Mouse (Mus musculus) spleen, postnatal 0 days (tissue): ENCODE measurements around the gene Uqcr10. TPM values are rescaled to one million over a fixed set of nuclear protein-coding genes. Genes with fewer than 3 reads are reported as not detected.

Source experiments
- polyA plus RNA-seq: library from polyadenylated mRNA; unstranded; fragments of >200 nt; fragmentation: Nextera tagmentation; extraction: Ambion mirVana; gene quantifications from 2 replicates; pipeline ENCODE4 v1.2.1, GENCODE M21; 2015

The Uqcr10 gene
- 724 and 780 TPM in 2 replicates for polyA plus RNA-seq

GRCm38 (mm10) chr11:4704072-4704964 is at the start of gene Uqcr10, which contains the start of gene Zmat5:
Uqcr10 (minus strand) TSS chr11:4704342.
Zmat5 (plus strand) TSS chr11:4704678.

GRCm38 (mm10) chr11:4746733-4747132 is 42.6 kb upstream of the Uqcr10 start, which contains the start of gene Cabp7:
Cabp7 (minus strand) TSS chr11:4746778.

Other genes with a start within 250 kb of the Uqcr10 start
- gene Mtmr3, start 109.5 kb downstream of the Uqcr10 start, polyA plus RNA-seq: 22.7 and 25.1 TPM in 2 replicates
- not detected in 2 replicates for gene Gm11032, start 84.3 kb downstream of the Uqcr10 start, polyA plus RNA-seq
- gene Ascc2, start 66.6 kb downstream of the Uqcr10 start, polyA plus RNA-seq: 14.8 and 15.3 TPM in 2 replicates
- 36.0 and 36.5 TPM in 2 replicates for gene Zmat5, start 336 bp upstream of the Uqcr10 start, polyA plus RNA-seq
- 0.06 TPM in 1 of 2 replicates, not detected in the other for gene Cabp7, start 42.4 kb upstream of the Uqcr10 start, polyA plus RNA-seq
- gene Nf2, start 145.2 kb upstream of the Uqcr10 start, polyA plus RNA-seq: 13.8 and 14.0 TPM in 2 replicates
- 7.3 and 8.8 TPM in 2 replicates for gene Nipsnap1, start 169.6 kb upstream of the Uqcr10 start, polyA plus RNA-seq
- gene Thoc5, start 191.0 kb upstream of the Uqcr10 start, polyA plus RNA-seq: 15.0 and 17.2 TPM in 2 replicates
- gene Nefh, start 243.7 kb upstream of the Uqcr10 start, polyA plus RNA-seq: 0.75 and 0.92 TPM in 2 replicates